Mouse (Mus musculus) brain, embryonic 14.5 days (tissue): ENCODE data around the gene Lingo1.

Experiments
- CTCF ChIP-seq: fragments of 200-500 bp; IDR thresholded peaks from 2 replicates; pipeline ENCODE4 v1.5.1; 2012; ENCODE audit warnings: inconsistent platforms, mild to moderate bottlenecking, moderate library complexity, borderline replicate concordance; ENCODE audit not compliant: insufficient read depth, insufficient read length; ENCODE audit errors: extremely low read depth
- POLR2A ChIP-seq: fragments of 200-500 bp; IDR thresholded peaks from 2 replicates; pipeline ENCODE4 v1.6.1; 2012; ENCODE audit warnings: mild to moderate bottlenecking, inconsistent platforms, borderline replicate concordance; ENCODE audit not compliant: poor library complexity, insufficient read depth, insufficient read length, severe bottlenecking; ENCODE audit errors: extremely low read depth

GRCm38 (mm10) chr9:56775161-56775934, 20.9 kb downstream of the Lingo1 start:
- TF ChIP-seq CTCF (no peak), POLR2A (no peak)
